Mouse (Mus musculus) thymus, postnatal 0 days (tissue): ENCODE results near the gene Tpsab1. TPM values are rescaled to one million over a fixed set of nuclear protein-coding genes. Genes with fewer than 3 reads are reported as not detected.

ENCODE experiments used
- polyA plus RNA-seq: library from polyadenylated mRNA; unstranded; fragments of >200 nt; fragmentation: Nextera tagmentation; extraction: Ambion mirVana; gene quantifications from 2 replicates; pipeline ENCODE4 v1.2.1, GENCODE M21; 2015

Tpsab1 gene
- polyA plus RNA-seq, 1 experiment from 2014 or later, result 0.30 TPM

Other genes with a start within 250 kb of the Tpsab1 start
- 19.2 and 19.8 TPM in 2 replicates for gene Telo2, start 229.6 kb downstream of the Tpsab1 start, polyA plus RNA-seq
- 0.12 TPM in 1 of 2 replicates, not detected in the other for gene Ptx4, start 224.8 kb downstream of the Tpsab1 start, polyA plus RNA-seq
- gene Clcn7, start 212.2 kb downstream of the Tpsab1 start, polyA plus RNA-seq, result 12.7 and 15.0 TPM in 2 replicates
- gene Ccdc154, start 183.1 kb downstream of the Tpsab1 start, polyA plus RNA-seq, result 0.07 and 0.10 TPM in 2 replicates
- 0.19 TPM in 1 of 2 replicates, not detected in the other for gene Gm38655, start 170.1 kb downstream of the Tpsab1 start, polyA plus RNA-seq
- 34.4 and 34.5 TPM in 2 replicates for gene BC003965, start 161.0 kb downstream of the Tpsab1 start, polyA plus RNA-seq
- 12.4 and 13.9 TPM in 2 replicates for gene Unkl, start 157.2 kb downstream of the Tpsab1 start, polyA plus RNA-seq
- gene Gnptg, start 105.4 kb downstream of the Tpsab1 start, polyA plus RNA-seq, result 60.4 and 61.6 TPM in 2 replicates
- gene Tsr3, start 105.4 kb downstream of the Tpsab1 start, polyA plus RNA-seq, result 73.5 and 74.0 TPM in 2 replicates
- gene Baiap3, start 89.2 kb downstream of the Tpsab1 start, polyA plus RNA-seq, result 28.9 and 32.5 TPM in 2 replicates
- 772 and 787 TPM in 2 replicates for gene Ube2i, start 70.9 kb downstream of the Tpsab1 start, polyA plus RNA-seq
- 1.2 and 2.1 TPM in 2 replicates for gene Prss34, start 47.2 kb downstream of the Tpsab1 start, polyA plus RNA-seq
- 0.30 TPM in 1 of 2 replicates, not detected in the other for gene Prss28, start 36.9 kb downstream of the Tpsab1 start, polyA plus RNA-seq
- 1.6 and 1.9 TPM in 2 replicates for gene Prss29, start 26.9 kb downstream of the Tpsab1 start, polyA plus RNA-seq
- gene Tpsb2, start 20.7 kb upstream of the Tpsab1 start, polyA plus RNA-seq, result 8.0 and 9.1 TPM in 2 replicates
- 0.36 and 0.52 TPM in 2 replicates for gene Tpsg1, start 23.7 kb upstream of the Tpsab1 start, polyA plus RNA-seq
- gene Cacna1h, start 88.2 kb upstream of the Tpsab1 start, polyA plus RNA-seq, result 0.17 and 0.18 TPM in 2 replicates
- 0.20 and 0.53 TPM in 2 replicates for gene Tekt4, start 109.1 kb upstream of the Tpsab1 start, polyA plus RNA-seq
- 0.05 and 0.07 TPM in 2 replicates for gene Sstr5, start 151.7 kb upstream of the Tpsab1 start, polyA plus RNA-seq
- gene Sox8, start 225.1 kb upstream of the Tpsab1 start, polyA plus RNA-seq, result 0.23 and 0.26 TPM in 2 replicates
- 15.5 and 16.1 TPM in 2 replicates for gene Lmf1, start 233.5 kb upstream of the Tpsab1 start, polyA plus RNA-seq